Mouse (Mus musculus) liver, embryonic 14 days (tissue): ENCODE results near the gene Fbxo6. TPM values are rescaled to one million over a fixed set of nuclear protein-coding genes. Genes with fewer than 3 reads are reported as not detected.

Source experiments
- polyA plus RNA-seq: library from polyadenylated mRNA; depleted of rRNA; stranded (reverse); fragments of >200 nt; gene quantifications from 2 replicates; pipeline ENCODE4 v1.2.3, GENCODE M21; 2012; rRNA removed

Fbxo6 gene
- 7.1 and 7.8 TPM in 2 replicates for polyA plus RNA-seq

GRCm38 (mm10) chr4:148151267-148152168 lies at the start of gene Fbxo6:
Fbxo6 (minus strand) TSS chr4:148152140.

GRCm38 (mm10) chr4:148160436-148161390 lies 8.8 kb upstream of the Fbxo6 start, which contains the start of the genes Fbxo44 and Fbxo2:
Fbxo44 (minus strand) TSS chr4:148160482.
Fbxo2 (plus strand) TSS chr4:148160621.

GRCm38 (mm10) chr4:148130561-148131413 lies 21.2 kb downstream of the Fbxo6 start, which contains the start of gene Draxin:
Draxin (minus strand) TSS chr4:148130698.

GRCm38 (mm10) chr4:148130133-148130532 lies 21.8 kb downstream of the Fbxo6 start, which contains the start of gene Mad2l2:
Mad2l2 (plus strand) TSS chr4:148130384.

Other genes with a start within 250 kb of the Fbxo6 start
- 7.7 and 8.6 TPM in 2 replicates for gene Mfn2, start 247.4 kb downstream of the Fbxo6 start, polyA plus RNA-seq
- 13.3 and 15.0 TPM in 2 replicates for gene Plod1, start 215.4 kb downstream of the Fbxo6 start, polyA plus RNA-seq
- gene 2510039O18Rik, start 211.2 kb downstream of the Fbxo6 start, polyA plus RNA-seq: 15.9 and 18.1 TPM in 2 replicates
- not detected in 2 replicates for gene Nppb, start 166.4 kb downstream of the Fbxo6 start, polyA plus RNA-seq
- 0.03 TPM in 1 of 2 replicates, not detected in the other for gene Nppa, start 151.4 kb downstream of the Fbxo6 start, polyA plus RNA-seq
- gene Clcn6, start 113.3 kb downstream of the Fbxo6 start, polyA plus RNA-seq: 2.5 and 2.7 TPM in 2 replicates
- 9.1 and 10.2 TPM in 2 replicates for gene Mthfr, start 113.1 kb downstream of the Fbxo6 start, polyA plus RNA-seq
- 3.4 and 4.0 TPM in 2 replicates for gene Agtrap, start 64.1 kb downstream of the Fbxo6 start, polyA plus RNA-seq
- 8.2 and 9.5 TPM in 2 replicates for gene Mad2l2, start 21.8 kb downstream of the Fbxo6 start, polyA plus RNA-seq
- 0.16 and 0.21 TPM in 2 replicates for gene Draxin, start 21.4 kb downstream of the Fbxo6 start, polyA plus RNA-seq
- gene Fbxo44, start 8.3 kb upstream of the Fbxo6 start, polyA plus RNA-seq: 1.0 and 1.1 TPM in 2 replicates
- gene Fbxo2, start 8.5 kb upstream of the Fbxo6 start, polyA plus RNA-seq: 0.05 and 0.06 TPM in 2 replicates
- gene Disp3, start 135.8 kb upstream of the Fbxo6 start, polyA plus RNA-seq: 0.01 and 0.05 TPM in 2 replicates